Mouse (Mus musculus): ENCODE results near the gene Olfr1284. TPM values are rescaled to one million over a fixed set of nuclear protein-coding genes. Genes with fewer than 3 reads are reported as not detected.
"Not testable (repeated sequence)": the region's sequence is repeated elsewhere in the genome, so short reads cannot be mapped to it uniquely, and the experiment has no call there.

The Olfr1284 gene
- polyA plus RNA-seq (2014; fragmentation: Nextera tagmentation; extraction: Ambion mirVana), result not detected in 2 replicates

- H3K9ac ChIP-seq (ENCODE audit: low read depth, low read length), result no peak within 1 kb of the TSS
- H3K27ac ChIP-seq (ENCODE audit: low read depth, low read length), result no peak within 1 kb of the TSS
- no peaks in the 10 kb centered on the region for H3K27me3 ChIP-seq (ENCODE audit: control insufficient read depth, insufficient read depth, low read length)
- 88% methylated on average over 1 of the region's 1 CpGs for WGBS
- no peaks in the 10 kb centered on the region for H3K36me3 ChIP-seq (ENCODE audit: control insufficient read depth, insufficient read depth, low read length)
- H3K4me1 ChIP-seq (ENCODE audit: control insufficient read depth, insufficient read depth, low read length), result no peaks in the 10 kb centered on the region
- no peak within 1 kb of the TSS for H3K4me2 ChIP-seq (replicated peaks; ENCODE audit: low read depth, low read length)
- no peak for ATAC-seq (ENCODE audit: low FRiP score, low TSS enrichment)
- H3K4me3 ChIP-seq (ENCODE audit: low read length), result no peak within 1 kb of the TSS
- H3K9me3 ChIP-seq (ENCODE audit: control insufficient read depth, low read length), result no peaks in the 10 kb centered on the region
Observed at GRCm38 (mm10) chr2:111375222-111375621, at the start of gene Olfr1284. Gene Olfr1284 (plus strand): TSS chr2:111375522.

GRCm38 (mm10) chr2:111326220-111326619, 49.1 kb upstream of the Olfr1284 start, which contains the start of gene Olfr1281:
Gene Olfr1281 (plus strand): TSS chr2:111326520.
- Histone ChIP-seq H3K36me3 (ENCODE audit: control insufficient read depth, insufficient read depth, low read length) (no peaks in the 10 kb centered on the region), H3K27ac (ENCODE audit: low read depth, low read length) (no peak within 1 kb of the TSS), H3K4me3 (ENCODE audit: low read length) (no peak within 1 kb of the TSS), H3K9ac (ENCODE audit: low read depth, low read length) (no peak within 1 kb of the TSS), H3K9me3 (ENCODE audit: control insufficient read depth, low read length) (no peaks in the 10 kb centered on the region), H3K4me1 (ENCODE audit: control insufficient read depth, insufficient read depth, low read length) (no peaks in the 10 kb centered on the region), H3K4me2 (replicated peaks; ENCODE audit: low read depth, low read length) (no peak within 1 kb of the TSS), H3K27me3 (ENCODE audit: control insufficient read depth, insufficient read depth, low read length) (no peaks in the 10 kb centered on the region)
- WGBS, result 71% methylated on average over 2 of the region's 2 CpGs
- ATAC-seq (ENCODE audit: low FRiP score, low TSS enrichment), result no peak

- not testable (repeated sequence) for ATAC-seq (ENCODE audit: low FRiP score, low TSS enrichment); H3K36me3 ChIP-seq (ENCODE audit: control insufficient read depth, insufficient read depth, low read length); H3K27ac ChIP-seq (ENCODE audit: low read depth, low read length); H3K4me3 ChIP-seq (ENCODE audit: low read length); H3K4me2 ChIP-seq (replicated peaks; ENCODE audit: low read depth, low read length); H3K9me3 ChIP-seq (ENCODE audit: control insufficient read depth, low read length); H3K9ac ChIP-seq (ENCODE audit: low read depth, low read length); H3K4me1 ChIP-seq (ENCODE audit: control insufficient read depth, insufficient read depth, low read length); H3K27me3 ChIP-seq (ENCODE audit: control insufficient read depth, insufficient read depth, low read length)
- 85% methylated on average over 5 of the region's 5 CpGs for WGBS
Observed at GRCm38 (mm10) chr2:111333721-111334120, 41.6 kb upstream of the Olfr1284 start.

- ATAC-seq (ENCODE audit: low FRiP score, low TSS enrichment), result no peak
Observed at GRCm38 (mm10) chr2:111335976-111336375, 39.3 kb upstream of the Olfr1284 start, which contains the start of gene Olfr1282. Gene Olfr1282 (minus strand): TSS chr2:111336076.

GRCm38 (mm10) chr2:111366490-111366889, 8.8 kb upstream of the Olfr1284 start, which contains the start of gene Olfr1283:
Gene Olfr1283 (plus strand): TSS chr2:111366790.
- H3K9me3 ChIP-seq (ENCODE audit: control insufficient read depth, low read length), result no peaks in the 10 kb centered on the region
- no peak within 1 kb of the TSS for H3K4me2 ChIP-seq (replicated peaks; ENCODE audit: low read depth, low read length)
- WGBS, result 74% methylated on average over 2 of the region's 2 CpGs
- no peak within 1 kb of the TSS for H3K9ac ChIP-seq (ENCODE audit: low read depth, low read length)
- H3K27ac ChIP-seq (ENCODE audit: low read depth, low read length), result no peak within 1 kb of the TSS
- no peak for ATAC-seq (ENCODE audit: low FRiP score, low TSS enrichment)
- H3K4me1 ChIP-seq (ENCODE audit: control insufficient read depth, insufficient read depth, low read length), result no peaks in the 10 kb centered on the region
- H3K27me3 ChIP-seq (ENCODE audit: control insufficient read depth, insufficient read depth, low read length), result no peaks in the 10 kb centered on the region
- no peaks in the 10 kb centered on the region for H3K36me3 ChIP-seq (ENCODE audit: control insufficient read depth, insufficient read depth, low read length)
- H3K4me3 ChIP-seq (ENCODE audit: low read length), result no peak within 1 kb of the TSS

More at GRCm38 (mm10) chr2:111335976-111336375, 39.3 kb upstream of the Olfr1284 start, which contains the start of gene Olfr1282:
- Histone ChIP-seq H3K9me3 (ENCODE audit: control insufficient read depth, low read length) (no peaks in the 10 kb centered on the region), H3K36me3 (ENCODE audit: control insufficient read depth, insufficient read depth, low read length) (no peaks in the 10 kb centered on the region), H3K27ac (ENCODE audit: low read depth, low read length) (no peak within 1 kb of the TSS), H3K27me3 (ENCODE audit: control insufficient read depth, insufficient read depth, low read length) (no peaks in the 10 kb centered on the region), H3K4me2 (replicated peaks; ENCODE audit: low read depth, low read length) (no peak within 1 kb of the TSS), H3K4me1 (ENCODE audit: control insufficient read depth, insufficient read depth, low read length) (no peaks in the 10 kb centered on the region), H3K9ac (ENCODE audit: low read depth, low read length) (no peak within 1 kb of the TSS), H3K4me3 (ENCODE audit: low read length) (no peak within 1 kb of the TSS)
- WGBS, result 82% methylated on average over 2 of the region's 2 CpGs

GRCm38 (mm10) chr2:111422931-111423330, 47.6 kb downstream of the Olfr1284 start, which contains the start of gene Olfr1286:
Gene Olfr1286 (minus strand): TSS chr2:111423115.
- Histone ChIP-seq H3K4me3 (ENCODE audit: low read length) (no peak within 1 kb of the TSS), H3K4me1 (ENCODE audit: control insufficient read depth, insufficient read depth, low read length) (no peaks in the 10 kb centered on the region), H3K27me3 (ENCODE audit: control insufficient read depth, insufficient read depth, low read length) (no peaks in the 10 kb centered on the region), H3K4me2 (replicated peaks; ENCODE audit: low read depth, low read length) (no peak within 1 kb of the TSS), H3K9me3 (ENCODE audit: control insufficient read depth, low read length) (no peaks in the 10 kb centered on the region), H3K36me3 (ENCODE audit: control insufficient read depth, insufficient read depth, low read length) (no peaks in the 10 kb centered on the region), H3K9ac (ENCODE audit: low read depth, low read length) (no peak within 1 kb of the TSS), H3K27ac (ENCODE audit: low read depth, low read length) (no peak within 1 kb of the TSS)
- no peak for ATAC-seq (ENCODE audit: low FRiP score, low TSS enrichment)
- 50% methylated on average over 1 of the region's 1 CpGs for WGBS

Other genes with a start within 250 kb of the Olfr1284 start
- gene Gm15130, start 222.6 kb upstream of the Olfr1284 start, polyA plus RNA-seq (2014; fragmentation: Nextera tagmentation; extraction: Ambion mirVana), result not detected in 2 replicates
- not detected in 2 replicates for gene 4930430A15Rik, start 145.9 kb upstream of the Olfr1284 start, polyA plus RNA-seq (2014; fragmentation: Nextera tagmentation; extraction: Ambion mirVana)
- gene Olfr1275, start 140.2 kb upstream of the Olfr1284 start, polyA plus RNA-seq (2014; fragmentation: Nextera tagmentation; extraction: Ambion mirVana), result not detected in 2 replicates
- gene Olfr1276, start 121.0 kb upstream of the Olfr1284 start, polyA plus RNA-seq (2014; fragmentation: Nextera tagmentation; extraction: Ambion mirVana), result not detected in 2 replicates
- not detected in 2 replicates for gene Olfr1277, start 101.4 kb upstream of the Olfr1284 start, polyA plus RNA-seq (2014; fragmentation: Nextera tagmentation; extraction: Ambion mirVana)
- not detected in 2 replicates for gene Olfr1278, start 85.4 kb upstream of the Olfr1284 start, polyA plus RNA-seq (2014; fragmentation: Nextera tagmentation; extraction: Ambion mirVana)
- gene Olfr1279, start 74.9 kb upstream of the Olfr1284 start, polyA plus RNA-seq (2014; fragmentation: Nextera tagmentation; extraction: Ambion mirVana), result not detected in 2 replicates
- gene Olfr1280, start 61.5 kb upstream of the Olfr1284 start, polyA plus RNA-seq (2014; fragmentation: Nextera tagmentation; extraction: Ambion mirVana), result not detected in 2 replicates
- gene Olfr1281, start 49.0 kb upstream of the Olfr1284 start, polyA plus RNA-seq (2014; fragmentation: Nextera tagmentation; extraction: Ambion mirVana), result not detected in 2 replicates
- gene Olfr1282, start 39.4 kb upstream of the Olfr1284 start, polyA plus RNA-seq (2014; fragmentation: Nextera tagmentation; extraction: Ambion mirVana), result not detected in 2 replicates
- not detected in 2 replicates for gene Olfr1283, start 8.7 kb upstream of the Olfr1284 start, polyA plus RNA-seq (2014; fragmentation: Nextera tagmentation; extraction: Ambion mirVana)
- gene Olfr1286, start 47.6 kb downstream of the Olfr1284 start, polyA plus RNA-seq (2014; fragmentation: Nextera tagmentation; extraction: Ambion mirVana), result not detected in 2 replicates
- gene Olfr1287, start 73.6 kb downstream of the Olfr1284 start, polyA plus RNA-seq (2014; fragmentation: Nextera tagmentation; extraction: Ambion mirVana), result not detected in 2 replicates
- not detected in 2 replicates for gene Olfr1288, start 98.6 kb downstream of the Olfr1284 start, polyA plus RNA-seq (2014; fragmentation: Nextera tagmentation; extraction: Ambion mirVana)
- not detected in 2 replicates for gene Olfr1289, start 105.3 kb downstream of the Olfr1284 start, polyA plus RNA-seq (2014; fragmentation: Nextera tagmentation; extraction: Ambion mirVana)
- not detected in 2 replicates for gene Olfr1290, start 118.3 kb downstream of the Olfr1284 start, polyA plus RNA-seq (2014; fragmentation: Nextera tagmentation; extraction: Ambion mirVana)
- gene Olfr1291-ps1, start 121.7 kb downstream of the Olfr1284 start, polyA plus RNA-seq (2014; fragmentation: Nextera tagmentation; extraction: Ambion mirVana), result not detected in 2 replicates
- not detected in 2 replicates for gene Olfr1293-ps, start 149.7 kb downstream of the Olfr1284 start, polyA plus RNA-seq (2014; fragmentation: Nextera tagmentation; extraction: Ambion mirVana)
- not detected in 2 replicates for gene Olfr1294, start 164.8 kb downstream of the Olfr1284 start, polyA plus RNA-seq (2014; fragmentation: Nextera tagmentation; extraction: Ambion mirVana)
- not detected in 2 replicates for gene Olfr1295, start 194.2 kb downstream of the Olfr1284 start, polyA plus RNA-seq (2014; fragmentation: Nextera tagmentation; extraction: Ambion mirVana)

Measured in kidney, embryonic 14.5 days (tissue).